Mouse (Mus musculus) kidney, postnatal 10 days (tissue): ENCODE measurements at regions not wholly inside any gene's neighbourhood (a gene's known extent, or its start where the extent isn't known, plus 50 kb on each side); places are given as distances from the start of the nearest gene placed in this dataset.

ENCODE experiments used
- DNase-seq: peaks from one replicate; pipeline ENCODE4 v3.0.0; 2021; ENCODE audit warnings: mixed read lengths

- DNase-seq = no peak
Measured at GRCm38 (mm10) chr15:90021746-90022312, 180.2 kb upstream of the Syt10 start.

GRCm38 (mm10) chr15:90023164-90023563, 181.5 kb upstream of the Syt10 start:
- no peak for DNase-seq

GRCm38 (mm10) chr15:90034356-90034755, 189.8 kb upstream of the Alg10b start:
- no peak for DNase-seq

- no peak for DNase-seq
Measured at GRCm38 (mm10) chr15:90045683-90046082, 178.4 kb upstream of the Alg10b start.

- DNase-seq = no peak
Measured at GRCm38 (mm10) chr15:90062021-90062420, 162.1 kb upstream of the Alg10b start.

GRCm38 (mm10) chr15:90065768-90066167, 158.3 kb upstream of the Alg10b start:
- no peak for DNase-seq

GRCm38 (mm10) chr15:90072078-90072477, 152.0 kb upstream of the Alg10b start:
- DNase-seq = no peak

- peak; percentile 10 for DNase-seq
Measured at GRCm38 (mm10) chr15:90082175-90082951, 141.7 kb upstream of the Alg10b start.

- no peak for DNase-seq
Measured at GRCm38 (mm10) chr15:90109445-90109988, 114.6 kb upstream of the Alg10b start.

GRCm38 (mm10) chr15:90113611-90114010, 110.5 kb upstream of the Alg10b start:
- DNase-seq = no peak

GRCm38 (mm10) chr15:90119747-90120146, 104.4 kb upstream of the Alg10b start:
- DNase-seq = no peak

- no peak for DNase-seq
Measured at GRCm38 (mm10) chr15:90123999-90124398, 100.1 kb upstream of the Alg10b start.

GRCm38 (mm10) chr15:90125146-90125545, 99.0 kb upstream of the Alg10b start:
- DNase-seq = no peak

- no peak for DNase-seq
Measured at GRCm38 (mm10) chr15:90131777-90132176, 92.3 kb upstream of the Alg10b start.

GRCm38 (mm10) chr15:90140966-90141365, 83.1 kb upstream of the Alg10b start:
- no peak for DNase-seq

GRCm38 (mm10) chr15:90148663-90149062, 75.4 kb upstream of the Alg10b start:
- DNase-seq = no peak

- no peak for DNase-seq
Measured at GRCm38 (mm10) chr15:90153821-90154560, 70.1 kb upstream of the Alg10b start.
